Mouse (Mus musculus) layer of hippocampus, adult 6 months (tissue): Measurements from ENCODE around the gene Mcemp1. TPM values are rescaled to one million over a fixed set of nuclear protein-coding genes. Genes with fewer than 3 reads are reported as not detected.

Experiments
- long read RNA-seq, 2 experiments: library from polyadenylated mRNA; unstranded; transcript quantifications; one replicate each; pipeline ENCODE4 v2.0.0; 2019 to 2020
- polyA plus RNA-seq: library from polyadenylated mRNA; unstranded; fragments of <200 nt; fragmentation: Nextera tagmentation; gene quantifications from 2 replicates; pipeline ENCODE4 v1.2.3, GENCODE M21; 2021

Mcemp1 gene
- 0.09 TPM in 1 of 2 replicates, not detected in the other for polyA plus RNA-seq
- long read RNA-seq, experiment 1: 0 reads
- long read RNA-seq, experiment 2: 0 reads

GRCm38 (mm10) chr8:3665507-3665906 is at the start of gene Mcemp1:
TSS of gene Mcemp1 (plus strand) at chr8:3665754.

DNA sequence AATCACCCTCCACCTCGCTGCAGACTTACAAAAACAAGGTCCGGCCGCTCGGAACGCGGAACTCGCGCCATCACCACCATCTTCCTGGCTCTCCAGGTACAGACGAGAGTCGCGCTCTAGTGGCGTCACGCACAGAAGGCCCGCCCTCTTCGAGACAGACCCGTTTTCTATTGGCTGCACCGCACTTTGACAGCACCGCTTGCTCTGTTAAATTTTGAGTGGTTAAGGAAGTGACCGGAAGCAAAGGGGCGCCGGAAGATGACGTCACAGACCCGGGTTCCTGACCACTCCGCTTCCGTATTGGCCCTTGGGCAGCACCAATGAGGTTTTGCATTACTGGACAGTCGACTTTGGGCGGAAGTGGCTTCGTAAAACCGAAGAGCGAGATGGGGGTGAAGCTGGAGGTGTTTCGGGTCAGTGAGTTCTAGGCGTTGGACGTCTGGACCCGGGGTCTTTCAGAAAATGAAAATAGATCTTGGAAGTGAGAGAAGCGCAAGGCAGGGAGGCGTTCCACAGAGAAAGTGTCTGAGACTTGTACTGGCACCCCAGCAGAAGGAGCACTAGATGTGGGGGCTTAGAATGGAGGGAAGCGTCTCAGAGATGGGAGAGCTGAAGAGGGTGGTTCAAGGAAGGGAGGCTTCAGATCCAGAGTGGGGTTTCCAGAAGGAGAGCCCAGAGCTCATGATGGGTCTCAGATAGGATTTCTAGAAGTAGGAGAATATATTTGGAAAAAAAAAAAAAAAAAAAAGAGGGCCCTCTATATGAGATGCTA is 44.2 kb upstream of the Mcemp1 start, which contains the start of the genes Xab2 and Pet100:
Xab2 (minus strand) TSS at position 118 of the 772 bp plus-strand sequence.
Pet100 (plus strand) TSS at position 350 of the 772 bp plus-strand sequence.

DNA sequence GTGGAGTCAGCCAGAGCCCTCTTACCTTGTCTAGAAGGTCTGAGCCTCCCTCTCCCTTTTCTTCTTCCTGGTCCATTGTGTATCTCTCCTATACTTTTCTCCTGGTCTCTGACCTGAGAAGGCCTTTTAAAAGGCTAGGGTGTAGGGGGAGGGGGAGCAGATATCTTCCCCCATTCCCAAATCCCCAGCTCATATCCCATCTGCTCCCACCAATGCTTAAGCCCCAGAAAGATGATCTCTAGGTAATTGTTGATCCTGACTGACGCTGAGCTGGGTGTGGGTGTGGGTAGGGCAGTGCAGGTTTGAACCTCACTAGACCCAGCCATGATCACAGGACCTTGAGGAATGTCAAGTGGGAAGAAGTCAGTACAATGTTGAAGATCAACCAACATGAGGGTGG is 40.1 kb upstream of the Mcemp1 start, which contains the start of gene Pcp2:
Pcp2 (minus strand) TSS at position 101 of the 400 bp plus-strand sequence.

DNA sequence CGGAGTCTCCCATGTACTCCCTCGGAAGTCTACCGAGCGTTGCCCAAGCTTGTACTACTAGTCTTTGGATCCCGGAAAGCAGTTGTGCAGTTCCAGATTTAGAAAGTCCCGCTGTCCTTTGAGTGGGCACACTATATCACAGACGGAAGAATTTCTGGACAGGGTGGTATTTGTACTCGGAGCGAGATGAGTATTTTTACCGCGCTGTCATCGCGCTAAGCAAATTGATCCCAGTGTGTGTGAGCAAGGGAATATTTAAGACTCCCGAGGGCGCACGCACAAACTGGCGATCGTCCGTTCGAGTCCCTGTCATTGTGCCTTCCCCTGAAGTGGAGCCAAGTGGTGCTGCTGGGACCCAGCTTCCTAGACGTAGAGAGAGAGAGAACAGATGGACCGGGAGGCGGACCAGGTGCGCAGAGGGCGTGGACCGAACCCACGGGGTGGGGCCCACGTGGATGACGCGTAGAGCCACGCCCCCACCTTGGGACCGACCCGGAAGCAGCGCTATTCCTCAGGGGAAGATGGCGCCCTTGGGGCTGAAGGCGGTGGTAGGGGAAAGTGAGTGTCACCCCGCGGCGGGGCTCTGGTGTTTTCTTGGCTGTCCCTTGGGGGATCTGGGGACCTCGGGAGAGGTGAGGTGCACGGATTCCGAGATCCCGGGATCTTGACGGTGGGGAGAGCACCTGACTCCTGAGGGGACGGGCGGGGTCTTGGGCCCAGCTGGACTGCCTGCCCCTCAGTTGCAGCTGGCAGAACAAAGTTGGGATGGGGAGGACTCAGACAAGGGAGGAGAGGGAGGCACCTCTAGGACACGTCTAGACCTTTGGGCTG is 34.7 kb upstream of the Mcemp1 start, which contains the start of gene Stxbp2:
Stxbp2 (plus strand) TSS at position 309 of the 831 bp plus-strand sequence.

GRCm38 (mm10) chr8:3655526-3655925 is 10.0 kb upstream of the Mcemp1 start, which contains the start of gene Retn:
TSS of gene Retn (plus strand) at chr8:3655770.

GRCm38 (mm10) chr8:3671980-3672491 is 6.5 kb downstream of the Mcemp1 start, which contains the start of gene Fcor:
TSS of gene Fcor (minus strand) at chr8:3672362.

DNA sequence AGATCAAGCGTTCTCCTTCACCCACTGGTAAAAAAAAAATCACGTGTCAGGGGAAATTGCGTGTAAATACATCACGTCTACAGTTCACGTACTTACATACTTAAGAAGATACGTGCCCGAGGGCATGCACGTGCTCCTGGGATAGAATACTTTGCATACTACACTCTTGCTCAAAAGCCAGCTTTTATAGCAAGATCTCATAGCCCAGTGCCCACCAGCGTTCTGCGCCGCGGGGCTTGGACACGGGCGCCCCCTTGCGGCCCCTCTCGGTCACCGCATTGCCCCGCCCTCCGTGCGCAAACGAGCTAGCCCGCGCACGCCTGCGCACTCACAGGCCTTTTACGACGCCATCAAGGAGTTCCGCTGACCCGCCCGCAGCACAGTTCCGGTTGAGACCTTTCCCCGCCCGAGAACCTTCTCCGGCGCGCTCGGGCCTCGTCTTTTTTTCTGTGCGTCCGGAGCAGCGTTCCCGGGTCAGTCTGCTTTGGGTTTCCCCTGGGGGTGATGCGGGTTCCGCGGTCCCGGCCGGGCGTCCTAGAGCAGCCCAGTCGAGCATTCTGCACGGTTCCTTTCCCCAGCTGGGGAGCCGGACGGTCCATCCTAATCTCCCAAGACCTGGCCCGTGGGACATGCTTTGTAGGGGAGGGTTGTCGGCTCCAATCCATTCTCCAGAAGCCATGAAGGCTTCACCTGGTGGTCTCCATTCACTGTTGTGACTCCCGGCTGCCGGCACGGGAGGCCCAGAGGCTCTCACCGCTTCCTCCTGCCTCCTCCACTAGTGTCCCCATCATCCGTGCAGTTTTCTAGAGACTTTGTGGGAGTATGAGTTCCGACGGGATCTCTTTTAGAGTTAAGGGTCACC is 10.8 kb downstream of the Mcemp1 start, which contains the start of gene Trappc5:
Trappc5 (plus strand) TSS at position 169 of the 862 bp plus-strand sequence.

GRCm38 (mm10) chr8:3694121-3694520 is 28.6 kb downstream of the Mcemp1 start, which contains the start of gene Fcer2a:
TSS of gene Fcer2a (minus strand) at chr8:3694175.

Other genes with a start within 250 kb of the Mcemp1 start
- 1.8 and 2.0 TPM in 2 replicates for gene Pex11g, start 198.1 kb upstream of the Mcemp1 start, polyA plus RNA-seq
- gene Tex45, start 194.9 kb upstream of the Mcemp1 start, polyA plus RNA-seq: 0.09 TPM in 2 replicates
- gene Zfp358, start 172.6 kb upstream of the Mcemp1 start, polyA plus RNA-seq: 8.3 and 10.3 TPM in 2 replicates
- gene Mcoln1, start 165.3 kb upstream of the Mcemp1 start, polyA plus RNA-seq: 41.4 and 54.8 TPM in 2 replicates
- 13.2 and 15.8 TPM in 2 replicates for gene Pnpla6, start 150.4 kb upstream of the Mcemp1 start, polyA plus RNA-seq
- gene C330021F23Rik, start 97.8 kb upstream of the Mcemp1 start, polyA plus RNA-seq: 0.38 TPM in 1 of 2 replicates, not detected in the other
- gene Camsap3, start 78.5 kb upstream of the Mcemp1 start, polyA plus RNA-seq: 6.2 and 9.2 TPM in 2 replicates
- 28.9 and 29.8 TPM in 2 replicates for gene Xab2, start 44.4 kb upstream of the Mcemp1 start, polyA plus RNA-seq
- 108 and 123 TPM in 2 replicates for gene Pet100, start 44.2 kb upstream of the Mcemp1 start, polyA plus RNA-seq
- gene Pcp2, start 40.2 kb upstream of the Mcemp1 start, polyA plus RNA-seq: 0.36 TPM in 2 replicates
- gene Stxbp2, start 34.8 kb upstream of the Mcemp1 start, polyA plus RNA-seq: 8.8 and 11.0 TPM in 2 replicates
- 0.33 and 0.34 TPM in 2 replicates for gene Retn, start 10.0 kb upstream of the Mcemp1 start, polyA plus RNA-seq
- 57.9 and 62.9 TPM in 2 replicates for gene Fcor, start 6.6 kb downstream of the Mcemp1 start, polyA plus RNA-seq
- 23.0 and 24.5 TPM in 2 replicates for gene Trappc5, start 10.5 kb downstream of the Mcemp1 start, polyA plus RNA-seq
- 0.09 TPM in 1 of 2 replicates, not detected in the other for gene Fcer2a, start 28.4 kb downstream of the Mcemp1 start, polyA plus RNA-seq
- gene Clec4g, start 54.9 kb downstream of the Mcemp1 start, polyA plus RNA-seq: not detected in 2 replicates
- 0.79 and 2.1 TPM in 2 replicates for gene Cd209a, start 83.2 kb downstream of the Mcemp1 start, polyA plus RNA-seq
- gene Cd209e, start 188.6 kb downstream of the Mcemp1 start, polyA plus RNA-seq: not detected in 2 replicates
- gene Cd209d, start 212.8 kb downstream of the Mcemp1 start, polyA plus RNA-seq: not detected in 2 replicates